Mouse (Mus musculus): Measurements from ENCODE around the gene B230307C23Rik. TPM values are rescaled to one million over a fixed set of nuclear protein-coding genes. Genes with fewer than 3 reads are reported as not detected.

B230307C23Rik gene
- 10 to 100 TPM in 1 of 2 experiments, 1 to 10 TPM in 1; 8.1 to 12.1 TPM for total RNA-seq (2023)

GRCm38 (mm10) chr16:97996616-97997382, at the start of gene B230307C23Rik:
TSS of gene B230307C23Rik (plus strand) at chr16:97997315.

GRCm38 (mm10) chr16:97962151-97962948, 34.8 kb upstream of the B230307C23Rik start, which contains the start of the genes C2cd2 and Zbtb21:
TSS of gene C2cd2 (minus strand) at chr16:97962598.
TSS of gene Zbtb21 (minus strand) at chr16:97962622.

Other genes starting within 250 kb of the B230307C23Rik start
- not detected for gene Ripk4, start 233.5 kb upstream of the B230307C23Rik start, total RNA-seq (2023)
- gene Prdm15, start 145.5 kb upstream of the B230307C23Rik start, total RNA-seq (2023), result 10 to 100 TPM; 11.0 to 13.0 TPM
- gene C2cd2, start 34.7 kb upstream of the B230307C23Rik start, total RNA-seq (2023), result 10 to 100 TPM; 16.5 to 18.7 TPM
- gene Zbtb21, start 34.7 kb upstream of the B230307C23Rik start, total RNA-seq (2023), result 10 to 100 TPM; 19.7 to 26.1 TPM
- gene A630089N07Rik, start 85.1 kb downstream of the B230307C23Rik start, total RNA-seq (2023), result 1 to 10 TPM; 3.8 to 5.2 TPM